Mouse (Mus musculus) G1E (cell line): ENCODE measurements around the gene Lmo1.

Experiments used
- CTCF ChIP-seq: IDR thresholded peaks from 2 replicates; pipeline ENCODE4 v1.5.1; 2012; ENCODE audit warnings: low read depth, low read length, inconsistent platforms, mixed read lengths
- GATA1 ChIP-seq: IDR thresholded peaks from 2 replicates; pipeline ENCODE4 v1.6.1; 2012; ENCODE audit warnings: borderline replicate concordance, low read length, inconsistent platforms, mixed read lengths
- POLR2AphosphoS5 ChIP-seq: IDR thresholded peaks from 2 replicates; pipeline ENCODE4 v1.6.1; 2012; ENCODE audit warnings: low read depth, low read length, inconsistent platforms; ENCODE audit not compliant: insufficient replicate concordance

DNA sequence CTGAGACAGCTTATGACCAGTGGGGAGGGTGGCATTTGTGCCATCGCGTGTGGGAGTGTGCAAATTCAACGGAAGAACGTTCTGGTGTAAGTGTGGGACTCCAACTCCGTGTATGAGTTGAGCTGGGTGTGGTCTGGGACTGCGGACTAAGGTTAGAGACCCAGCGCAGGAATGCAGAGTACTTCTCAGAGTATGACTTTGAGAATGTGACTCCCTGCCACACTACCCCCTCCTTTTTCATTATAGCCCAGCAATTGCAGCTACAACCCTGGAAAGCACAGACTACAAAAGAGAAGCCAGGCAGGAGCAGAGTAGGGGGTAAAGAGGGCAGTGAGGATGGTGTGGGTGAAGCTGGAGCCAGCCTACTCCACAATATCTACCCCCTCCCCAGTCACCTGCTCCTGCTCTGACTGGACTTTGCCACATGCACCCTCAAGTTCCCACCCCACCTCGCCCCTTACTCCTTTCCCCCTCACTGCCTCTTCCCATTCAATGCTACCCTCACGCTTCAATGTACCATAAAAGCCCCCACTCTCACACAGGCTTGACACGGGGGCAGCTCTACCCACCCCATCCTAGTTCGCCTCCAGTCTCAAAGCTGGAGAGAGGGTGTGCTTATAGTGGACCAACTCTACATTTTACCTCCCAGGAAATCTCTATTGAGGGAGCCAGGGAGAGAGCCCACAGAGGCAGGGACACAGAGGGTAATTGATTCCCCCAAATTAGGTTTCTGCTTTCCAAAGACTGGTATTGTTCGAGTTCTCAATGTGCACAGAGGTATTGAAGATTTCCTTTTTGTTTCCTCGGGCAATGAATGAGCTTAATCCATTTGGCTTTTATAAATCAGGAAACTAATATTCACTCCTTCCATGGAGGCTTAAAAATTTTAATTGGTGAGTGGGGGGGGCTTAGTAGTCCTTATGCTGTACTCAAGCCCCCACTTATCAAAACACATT, 941 bp upstream of the Lmo1 start:
- TF ChIP-seq CTCF (no peak), POLR2AphosphoS5 (no peak), GATA1 (no peak)
